Mouse (Mus musculus) gastrocnemius, postnatal 25 days (tissue): ENCODE measurements around the gene Bri3bp. TPM values are rescaled to one million over a fixed set of nuclear protein-coding genes. Genes with fewer than 3 reads are reported as not detected.

ENCODE experiments used
- DNase-seq: peaks from one replicate; pipeline ENCODE4 v3.0.0; 2022
- total RNA-seq, 2 experiments: library from RNA; stranded (reverse); gene quantifications; 1 replicate in 1 of 2; 2 replicates in 1 of 2; pipeline ENCODE4 v1.2.3; 2021

Bri3bp gene
- total RNA-seq, 2 experiments from 2014 or later, result 3.5 to 4.7 TPM

DNA sequence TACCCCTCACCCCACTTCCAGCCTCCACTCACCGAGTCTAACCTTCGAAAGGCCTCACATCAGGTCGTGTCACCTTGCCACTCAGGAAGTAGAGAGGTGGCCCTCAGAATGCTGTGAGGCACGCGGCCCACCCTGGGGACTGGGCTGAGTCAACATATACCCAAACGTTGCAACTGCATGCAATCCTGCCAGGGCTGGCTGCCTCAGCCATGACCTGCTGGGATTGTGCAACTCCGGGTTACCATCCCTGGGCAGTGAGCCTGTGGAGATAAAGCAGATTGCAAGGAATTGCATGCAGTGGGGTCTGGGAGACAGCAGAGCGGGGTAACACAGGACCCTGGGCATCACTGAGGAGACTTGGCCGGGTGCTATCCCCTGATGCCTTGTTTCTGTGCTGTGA lies 11.2 kb downstream of the Bri3bp start:
- no peak for DNase-seq

GRCm38 (mm10) chr5:125456100-125456499 lies 14.7 kb downstream of the Bri3bp start:
- no peak for DNase-seq

DNA sequence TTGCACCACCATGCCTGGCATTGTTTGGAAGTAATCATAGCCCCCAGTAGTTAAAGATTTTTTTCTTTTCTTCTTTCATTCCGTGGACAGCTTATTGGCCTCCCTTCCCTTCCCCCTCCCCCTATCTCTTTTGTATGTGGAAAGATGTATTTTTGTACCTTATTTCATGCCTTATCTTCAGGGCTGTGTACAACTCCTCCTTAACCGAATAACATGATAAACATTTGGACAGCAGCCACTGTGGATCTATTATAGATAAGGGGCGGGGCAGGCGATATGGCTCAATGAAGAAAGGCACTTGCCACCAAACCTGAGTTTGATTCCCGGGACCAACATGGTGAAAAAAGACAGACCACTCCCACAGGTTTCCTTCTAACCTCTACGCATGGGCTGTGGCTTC lies 16.2 kb downstream of the Bri3bp start:
- DNase-seq, result no peak

DNA sequence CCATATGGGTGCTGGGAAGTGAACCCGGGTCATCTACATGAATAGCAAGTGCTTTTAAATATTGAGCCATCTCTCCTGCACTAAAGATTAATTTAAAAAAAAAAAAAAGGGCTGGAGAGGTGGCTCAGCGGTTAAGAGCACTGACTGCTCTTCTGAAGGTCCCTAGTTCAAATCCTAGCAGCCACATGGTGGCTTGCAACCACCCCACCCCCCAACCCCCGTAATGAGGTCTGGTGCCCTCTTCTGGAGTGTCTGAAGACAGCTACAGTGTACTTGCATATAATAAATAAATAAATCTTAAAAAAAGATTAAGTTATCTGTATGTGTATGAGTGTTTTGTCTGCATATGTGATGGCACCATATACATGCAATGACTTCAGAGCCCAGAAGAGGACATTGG lies 19.2 kb downstream of the Bri3bp start:
- no peak for DNase-seq

- DNase-seq, result peak; percentile 18
Observed at GRCm38 (mm10) chr5:125461868-125462445, 20.6 kb downstream of the Bri3bp start.

- no peak for DNase-seq
Observed at GRCm38 (mm10) chr5:125465192-125465591, 23.8 kb downstream of the Bri3bp start.

- DNase-seq, result peak; percentile 97
Observed at GRCm38 (mm10) chr5:125465701-125466106, 24.3 kb downstream of the Bri3bp start.

DNA sequence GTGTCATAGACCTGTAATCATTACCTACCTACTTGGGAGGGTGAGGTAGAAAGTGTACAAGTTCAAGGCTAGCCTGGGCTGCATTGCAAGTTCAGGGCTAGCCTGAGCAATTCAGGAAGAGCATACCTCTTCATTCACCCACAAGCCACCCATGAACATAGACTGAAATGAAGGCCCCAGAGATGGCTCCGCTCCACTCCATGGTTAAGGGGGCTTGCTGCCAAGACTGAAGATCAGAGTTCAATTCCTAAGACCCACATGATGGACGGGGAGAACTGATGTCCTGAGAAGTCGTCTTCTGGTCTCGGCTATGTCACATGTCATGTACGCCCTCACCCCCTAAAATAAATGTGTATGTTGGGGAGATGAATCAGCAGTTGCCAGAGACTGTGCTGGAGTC lies 25.1 kb downstream of the Bri3bp start:
- DNase-seq, result no peak

- DNase-seq, result no peak
Observed at GRCm38 (mm10) chr5:125467261-125467660, 25.9 kb downstream of the Bri3bp start.

- no peak for DNase-seq
Observed at GRCm38 (mm10) chr5:125470713-125471112, 29.3 kb downstream of the Bri3bp start.

DNA sequence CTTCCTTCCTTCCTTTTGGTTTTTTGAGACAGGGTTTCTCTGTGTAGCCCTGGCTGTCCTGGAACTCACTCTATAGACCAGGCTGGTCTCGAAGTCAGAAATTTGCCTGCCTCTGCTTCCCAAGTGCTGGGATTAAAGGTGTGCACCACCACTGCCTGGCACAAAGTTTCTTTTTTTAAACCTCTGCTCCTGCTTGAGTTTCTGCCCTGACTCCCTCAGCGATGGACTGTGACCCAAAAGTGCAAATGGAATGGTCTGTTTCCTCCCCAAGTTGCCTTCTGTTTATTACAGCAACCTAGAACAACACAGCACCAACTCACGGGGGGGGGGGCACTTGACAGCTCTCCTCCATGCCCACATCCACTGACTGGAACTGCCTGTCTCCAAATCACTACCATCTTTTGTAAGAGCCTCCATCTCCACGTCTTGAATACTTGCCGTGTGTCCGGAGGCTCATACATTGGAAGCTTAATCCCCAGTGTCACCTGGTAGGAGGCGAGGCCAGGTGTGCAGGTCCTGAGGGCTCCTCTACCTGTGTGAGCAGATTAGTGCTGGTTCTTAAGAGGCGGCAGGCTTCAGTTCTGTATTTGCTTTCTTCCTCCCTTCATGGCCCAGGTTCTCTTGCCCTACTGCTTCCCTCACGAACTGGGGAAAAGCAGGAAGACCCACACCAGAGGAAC lies 31.6 kb downstream of the Bri3bp start:
- DNase-seq, result no peak

- DNase-seq, result no peak
Observed at GRCm38 (mm10) chr5:125475030-125475429, 33.7 kb downstream of the Bri3bp start.

- peak; percentile 96 for DNase-seq
Observed at GRCm38 (mm10) chr5:125475601-125476285, 34.4 kb downstream of the Bri3bp start, which contains the start of gene Aacs. TSS of gene Aacs (plus strand) at chr5:125475814.

DNA sequence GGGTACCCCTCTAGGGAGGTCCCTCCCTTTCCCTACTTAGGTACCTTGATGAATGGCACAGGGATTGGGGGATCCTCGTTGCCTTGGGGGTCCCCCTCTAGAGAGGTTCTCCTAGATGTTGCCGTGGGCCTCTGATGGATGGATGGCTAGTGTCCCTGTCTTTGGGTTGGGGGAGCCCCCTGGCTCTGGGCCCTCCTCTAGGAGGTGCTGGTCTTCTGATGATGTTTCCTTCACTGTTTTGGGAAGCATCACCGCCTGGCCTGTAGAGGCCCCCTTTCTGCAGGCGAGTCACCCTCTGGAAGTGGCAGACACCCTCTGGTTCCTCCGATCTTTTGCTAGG lies 34.9 kb downstream of the Bri3bp start:
- DNase-seq, result peak; percentile 24

- DNase-seq, result no peak
Observed at GRCm38 (mm10) chr5:125476799-125477198, 35.4 kb downstream of the Bri3bp start.

- DNase-seq, result no peak
Observed at GRCm38 (mm10) chr5:125477533-125477932, 36.2 kb downstream of the Bri3bp start.

- no peak for DNase-seq
Observed at GRCm38 (mm10) chr5:125478037-125478436, 36.7 kb downstream of the Bri3bp start.

GRCm38 (mm10) chr5:125479376-125479775 lies 38.0 kb downstream of the Bri3bp start:
- DNase-seq, result no peak

GRCm38 (mm10) chr5:125480434-125481231 lies 39.3 kb downstream of the Bri3bp start:
- no peak for DNase-seq

- DNase-seq, result no peak
Observed at GRCm38 (mm10) chr5:125482474-125482873, 41.1 kb downstream of the Bri3bp start.

GRCm38 (mm10) chr5:125483712-125484611 lies 42.6 kb downstream of the Bri3bp start:
- no peak for DNase-seq
